Comparison of ENCODE assay signal across 24 mouse cellular contexts in the genomic region with DNA sequence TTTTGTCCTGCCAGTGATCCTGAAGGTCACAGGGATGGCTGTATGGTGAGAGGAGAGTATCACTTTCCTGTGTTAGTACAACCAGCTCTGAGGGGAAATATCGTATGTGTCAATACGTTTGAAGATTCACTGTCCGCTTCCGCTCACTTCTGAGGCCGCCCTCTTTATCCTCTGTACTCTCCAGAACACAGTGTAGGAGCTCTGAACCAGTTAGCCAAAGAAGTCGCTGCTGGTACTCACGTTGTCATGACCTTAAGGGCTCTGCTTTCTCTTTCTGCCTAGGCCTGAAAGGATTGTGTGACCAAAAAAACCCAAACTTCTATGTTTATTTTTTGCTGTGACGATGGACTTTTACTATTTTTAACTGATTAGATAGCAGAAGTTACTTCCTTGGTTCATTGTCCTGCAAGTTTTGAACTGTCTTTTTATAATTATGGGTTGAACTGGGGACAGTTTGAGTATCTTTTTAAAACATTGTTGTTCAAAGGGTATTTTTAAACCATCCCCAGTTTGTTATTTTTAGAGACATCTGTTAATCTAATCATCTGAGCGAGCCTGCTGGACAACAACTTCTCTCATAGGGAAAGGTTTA.
DNase-seq lines count a peak whose midpoint lies in the region; ATAC-seq and TF ChIP-seq lines count a peak whose summit lies in the region.
"Had no signal": no experiment of that assay in that cellular context is flagged by ENCODE, and none has a peak within 500 bp of the region (broad histone marks: within the 10 kb centered on the region; RNA-seq: fewer than 3 reads in every experiment).

No protein-coding gene starts in this region.

- no peak for ATAC-seq in kidney, embryonic 16.5 days (ENCODE audit: low FRiP score, low TSS enrichment)
- no peak for ATAC-seq in heart, embryonic 12.5 days (ENCODE audit: insufficient number of reproducible peaks, low FRiP score)
- no peak for ATAC-seq in granulocyte monocyte progenitor cell, adult 5-6 weeks (replicated peaks; ENCODE audit: poor library complexity, severe bottlenecking)
- ATAC-seq: forebrain, embryonic 15.5 days; midbrain, embryonic 13.5 days had no signal

- peak overlapping the region; percentile 45 for H3K4me3 ChIP-seq in gastrocnemius, adult 2 months
- no peak overlapping the region for H3K4me3 ChIP-seq in kidney, embryonic 16.5 days (ENCODE audit: low read length)
- H3K4me3 ChIP-seq in heart, embryonic 12.5 days: no peak overlapping the region
- H3K4me3 ChIP-seq: embryonic facial prominence, embryonic 10.5 days; forebrain, embryonic 15.5 days; hindbrain, embryonic 12.5 days; limb, embryonic 12.5 days; liver, embryonic 13.5 days; megakaryocyte, embryonic 14.5 days; midbrain, embryonic 13.5 days; neural tube, embryonic 13.5 days had no signal

- DNase-seq in gastrocnemius, adult 2 months: no peak
- no peak for DNase-seq in gastrocnemius, postnatal 14 days
- peak; percentile 39 for DNase-seq in kidney, adult 9 months
- peak; percentile 53 for DNase-seq in heart, postnatal 10 days
- no peak for DNase-seq in adrenal gland, adult 2 months
- DNase-seq: adrenal gland, postnatal 36 days; cerebellum, adult 11 months; cerebellum, postnatal 10 days; kidney, adult 18-20 months; liver, embryonic 13.5 days; lung, adult 2 months; retina, postnatal 1 day; right cerebral cortex, postnatal 25 days; spleen, adult 18-20 months had no signal

- no peaks in the 10 kb centered on the region for H3K36me3 ChIP-seq in kidney, embryonic 16.5 days (ENCODE audit: insufficient read depth, low read length)
- H3K36me3 ChIP-seq in heart, embryonic 12.5 days: no peaks in the 10 kb centered on the region
- H3K36me3 ChIP-seq: embryonic facial prominence, embryonic 10.5 days; forebrain, embryonic 15.5 days; hindbrain, embryonic 12.5 days; limb, embryonic 12.5 days; liver, embryonic 13.5 days; neural tube, embryonic 13.5 days had no signal

- H3K9ac ChIP-seq in kidney, embryonic 16.5 days (replicated peaks; ENCODE audit: low read length): no peak overlapping the region
- H3K9ac ChIP-seq in heart, embryonic 12.5 days: no peak overlapping the region
- H3K9ac ChIP-seq: forebrain, embryonic 15.5 days; hindbrain, embryonic 12.5 days; limb, embryonic 12.5 days; liver, embryonic 13.5 days; midbrain, embryonic 13.5 days; neural tube, embryonic 13.5 days had no signal

- TF ChIP-seq CTCF in gastrocnemius, adult 2 months (IDR thresholded peaks at IDR 0.05): no peak

- H3K27me3 ChIP-seq in kidney, embryonic 16.5 days (ENCODE audit: insufficient read depth, low read length): no peaks in the 10 kb centered on the region
- H3K27me3 ChIP-seq in heart, embryonic 12.5 days (replicated peaks): no peaks in the 10 kb centered on the region
- H3K27me3 ChIP-seq: forebrain, embryonic 15.5 days; hindbrain, embryonic 12.5 days; limb, embryonic 12.5 days; liver, embryonic 13.5 days; megakaryocyte, embryonic 14.5 days; midbrain, embryonic 13.5 days; neural tube, embryonic 13.5 days had no signal

- WGBS in kidney, embryonic 16.5 days: 40% methylated on average over 9 of the region's 9 CpGs
- WGBS in heart, embryonic 12.5 days: 42% methylated on average over 9 of the region's 9 CpGs

- no peak overlapping the region for H3K4me2 ChIP-seq in kidney, embryonic 16.5 days (replicated peaks; ENCODE audit: low read depth, low read length)
- peak overlapping the region; percentile 18; the same call in 1 of the 2 replicates for H3K4me2 ChIP-seq in heart, embryonic 12.5 days
- H3K4me2 ChIP-seq: forebrain, embryonic 15.5 days; hindbrain, embryonic 12.5 days; limb, embryonic 12.5 days; liver, embryonic 13.5 days; midbrain, embryonic 13.5 days; neural tube, embryonic 13.5 days had no signal

- H3K4me1 ChIP-seq in kidney, embryonic 16.5 days (ENCODE audit: insufficient read depth, low read length): no peaks in the 10 kb centered on the region
- peaks cover 50% of the 10 kb centered on the region for H3K4me1 ChIP-seq in heart, embryonic 12.5 days (replicated peaks)
- H3K4me1 ChIP-seq: embryonic facial prominence, embryonic 10.5 days; hindbrain, embryonic 12.5 days; liver, embryonic 13.5 days; megakaryocyte, embryonic 14.5 days had no signal

- intact Hi-C loops in gastrocnemius, adult 2 months (cut with DNase I): no loop called here
- intact Hi-C loops in gastrocnemius, postnatal 14 days (cut with DNase I; ENCODE audit: low total_unique reads): no loop called here
- intact Hi-C loops in heart, postnatal 10 days (cut with DNase I): no loop called here

- no peaks in the 10 kb centered on the region for H3K9me3 ChIP-seq in kidney, embryonic 16.5 days (ENCODE audit: low read length)
- no peaks in the 10 kb centered on the region for H3K9me3 ChIP-seq in heart, embryonic 12.5 days (replicated peaks)
- H3K9me3 ChIP-seq: embryonic facial prominence, embryonic 10.5 days; forebrain, embryonic 15.5 days; hindbrain, embryonic 12.5 days; limb, embryonic 12.5 days; liver, embryonic 13.5 days; megakaryocyte, embryonic 14.5 days; midbrain, embryonic 13.5 days; neural tube, embryonic 13.5 days had no signal

- H3K27ac ChIP-seq in gastrocnemius, adult 2 months: peak overlapping the region; percentile 92
- no peak overlapping the region for H3K27ac ChIP-seq in kidney, embryonic 16.5 days (ENCODE audit: low read length)
- H3K27ac ChIP-seq in heart, embryonic 12.5 days (ENCODE audit: poor library complexity, severe bottlenecking): peak overlapping the region; percentile 48; the same call in 1 of the 2 replicates
- H3K27ac ChIP-seq: embryonic facial prominence, embryonic 10.5 days; forebrain, embryonic 15.5 days; hindbrain, embryonic 12.5 days; limb, embryonic 12.5 days; liver, embryonic 13.5 days; midbrain, embryonic 13.5 days; neural tube, embryonic 13.5 days had no signal

Comparison
In these comparisons a context has a peak if more than half of its experiments do, and no peak if none do; other contexts are left out.
1. DNase-seq: peak in kidney, adult 9 months (single experiment) and heart, postnatal 10 days (2 of 2); none in gastrocnemius, adult 2 months (single experiment), gastrocnemius, postnatal 14 days (single experiment) and adrenal gland, adult 2 months (single experiment).